Mouse (Mus musculus): ENCODE measurements around the gene Tenm3. TPM values are rescaled to one million over a fixed set of nuclear protein-coding genes. Genes with fewer than 3 reads are reported as not detected.
"Not testable (repeated sequence)": the region's sequence is repeated elsewhere in the genome, so short reads cannot be mapped to it uniquely, and the experiment has no call there.

Gene Tenm3
- polyA plus RNA-seq, 1 experiment from 2014 or later = 31.6 TPM

GRCm38 (mm10) chr8:48195971-48196370 is 647.8 kb downstream of the Tenm3 start:
- Histone ChIP-seq H3K4me1 (replicated peaks) (no peaks in the 10 kb centered on the region), H3K27ac (no peak overlapping the region), H3K27me3 (ENCODE audit: insufficient read depth, poor library complexity, severe bottlenecking) (no peaks in the 10 kb centered on the region), H3K36me3 (no peaks in the 10 kb centered on the region), H3K9me3 (peaks cover 18% of the 10 kb centered on the region; the same call in 1 of the 2 replicates), H3K4me3 (no peak overlapping the region)
- DNase-seq (ENCODE audit: low spot score) = no peak
- 94% methylated on average over 9 of the region's 9 CpGs for WGBS

GRCm38 (mm10) chr8:48188586-48188985 is 655.2 kb downstream of the Tenm3 start:
- H3K4me1 ChIP-seq (replicated peaks) = no peaks in the 10 kb centered on the region
- H3K9me3 ChIP-seq = peaks cover 8% of the 10 kb centered on the region
- DNase-seq (ENCODE audit: low spot score) = no peak
- H3K4me3 ChIP-seq = no peak overlapping the region
- WGBS = 97% methylated on average over 12 of the region's 12 CpGs
- no peaks in the 10 kb centered on the region for H3K36me3 ChIP-seq
- no peak overlapping the region for H3K27ac ChIP-seq
- H3K27me3 ChIP-seq (ENCODE audit: insufficient read depth, poor library complexity, severe bottlenecking) = no peaks in the 10 kb centered on the region

- Histone ChIP-seq H3K4me3 (no peak overlapping the region), H3K36me3 (0 out of 2 replicates have a peak, but pooled peaks cover 3% of the 10 kb centered on the region), H3K27me3 (ENCODE audit: insufficient read depth, poor library complexity, severe bottlenecking) (no peaks in the 10 kb centered on the region), H3K27ac (no peak overlapping the region), H3K4me1 (replicated peaks) (peaks cover 8% of the 10 kb centered on the region), H3K9me3 (peaks cover 19% of the 10 kb centered on the region)
- 82% methylated on average over 7 of the region's 7 CpGs for WGBS
- no peak for DNase-seq (ENCODE audit: low spot score)
Observed at GRCm38 (mm10) chr8:48183758-48184157, 660.0 kb downstream of the Tenm3 start.

- Histone ChIP-seq H3K27ac (no peak overlapping the region), H3K27me3 (ENCODE audit: insufficient read depth, poor library complexity, severe bottlenecking) (no peaks in the 10 kb centered on the region), H3K4me1 (replicated peaks) (peaks cover 23% of the 10 kb centered on the region), H3K36me3 (0 out of 2 replicates have a peak, but pooled peaks cover 3% of the 10 kb centered on the region), H3K4me3 (no peak overlapping the region), H3K9me3 (peaks cover 11% of the 10 kb centered on the region)
- 96% methylated on average over 3 of the region's 3 CpGs for WGBS
- DNase-seq (ENCODE audit: low spot score) = no peak
Observed at GRCm38 (mm10) chr8:48181000-48181399, 662.8 kb downstream of the Tenm3 start.

- Histone ChIP-seq H3K4me1 (replicated peaks) (peaks cover 23% of the 10 kb centered on the region), H3K9me3 (peaks cover 11% of the 10 kb centered on the region)
- not testable (repeated sequence) for H3K4me3 ChIP-seq; H3K27me3 ChIP-seq (ENCODE audit: insufficient read depth, poor library complexity, severe bottlenecking); DNase-seq (ENCODE audit: low spot score); H3K27ac ChIP-seq; H3K36me3 ChIP-seq
- 96% methylated on average over 9 of the region's 9 CpGs for WGBS
Observed at GRCm38 (mm10) chr8:48180146-48180545, 663.6 kb downstream of the Tenm3 start.

GRCm38 (mm10) chr8:48178993-48179392 is 664.8 kb downstream of the Tenm3 start:
- Histone ChIP-seq H3K27me3 (ENCODE audit: insufficient read depth, poor library complexity, severe bottlenecking) (no peaks in the 10 kb centered on the region), H3K4me3 (no peak overlapping the region), H3K4me1 (replicated peaks) (peaks cover 23% of the 10 kb centered on the region), H3K36me3 (0 out of 2 replicates have a peak, but pooled peaks cover 3% of the 10 kb centered on the region), H3K27ac (peak overlapping the region; percentile 79), H3K9me3 (peaks cover 11% of the 10 kb centered on the region)
- DNase-seq (ENCODE audit: low spot score) = peak; percentile 33
- 26% methylated on average over 4 of the region's 4 CpGs for WGBS

- DNase-seq (ENCODE audit: low spot score) = peak; percentile 23
- peaks cover 11% of the 10 kb centered on the region for H3K9me3 ChIP-seq
- WGBS = 97% methylated on average over 1 of the region's 1 CpGs
- peak overlapping the region; percentile 79; the same call in 1 of the 2 replicates for H3K27ac ChIP-seq
- H3K36me3 ChIP-seq = 0 out of 2 replicates have a peak, but pooled peaks cover 3% of the 10 kb centered on the region
- no peak overlapping the region for H3K4me3 ChIP-seq
- H3K4me1 ChIP-seq (replicated peaks) = peaks cover 23% of the 10 kb centered on the region
- no peaks in the 10 kb centered on the region for H3K27me3 ChIP-seq (ENCODE audit: insufficient read depth, poor library complexity, severe bottlenecking)
Observed at GRCm38 (mm10) chr8:48177876-48178275, 665.9 kb downstream of the Tenm3 start.

All from hindbrain, embryonic 10.5 days (tissue).